Mouse (Mus musculus) hindbrain, embryonic 16.5 days (tissue): ENCODE data around the gene Lyrm7. TPM values are rescaled to one million over a fixed set of nuclear protein-coding genes. Genes with fewer than 3 reads are reported as not detected.

Experiments used
- ATAC-seq: fragments of 200-750 bp; cut with Nextera tagmentation; 2 replicates; pipeline ENCODE4 v1.8.0; 2017; ENCODE audit warnings: moderate TSS enrichment, moderate library complexity
- H3K27ac ChIP-seq: fragments of 300-500 bp; sonication (generic); 2 replicates; pipeline ENCODE4 v1.5.1; 2014; ENCODE audit warnings: low read depth, mild to moderate bottlenecking, control low read depth, low read length, moderate library complexity
- H3K27me3 ChIP-seq: fragments of 300-500 bp; sonication (generic); replicated peaks from 2 replicates; pipeline ENCODE4 v1.6.1; 2014; ENCODE audit warnings: low read length; ENCODE audit not compliant: control insufficient read depth, insufficient read depth
- H3K36me3 ChIP-seq: fragments of 300-500 bp; sonication (generic); 2 replicates; pipeline ENCODE4 v1.6.1; 2014; ENCODE audit warnings: mild to moderate bottlenecking, low read length, moderate library complexity, mixed read lengths; ENCODE audit not compliant: control insufficient read depth, insufficient read depth
- H3K4me1 ChIP-seq: fragments of 300-500 bp; sonication (generic); 2 replicates; pipeline ENCODE4 v1.6.1; 2014; ENCODE audit warnings: low read depth, low read length; ENCODE audit not compliant: control insufficient read depth, insufficient read depth
- H3K4me2 ChIP-seq: fragments of 300-500 bp; sonication (generic); 2 replicates; pipeline ENCODE4 v1.6.1; 2014; ENCODE audit warnings: mild to moderate bottlenecking, low read length, control low read depth, moderate library complexity
- H3K4me3 ChIP-seq: fragments of 300-500 bp; sonication (generic); 2 replicates; pipeline ENCODE4 v1.5.1; 2014; ENCODE audit warnings: mild to moderate bottlenecking, low read length, control low read depth, moderate library complexity
- H3K9ac ChIP-seq: fragments of 300-500 bp; sonication (generic); 2 replicates; pipeline ENCODE4 v1.6.1; 2014; ENCODE audit warnings: low read depth, mild to moderate bottlenecking, control low read depth, low read length, moderate library complexity
- H3K9me3 ChIP-seq: fragments of 300-500 bp; sonication (generic); 2 replicates; pipeline ENCODE4 v1.6.1; 2014; ENCODE audit warnings: mild to moderate bottlenecking, low read length, moderate library complexity; ENCODE audit not compliant: control insufficient read depth
- WGBS: fragments of 180-500 bp; shearing (Covaris S2); extraction: QIAGEN DNeasy Blood & Tissue Kit; methylation state at CpG from one replicate; pipeline ENCODE4 v1.1.7; 2014; 5-methylcytosine and 5-hydroxymethylcytosine counted together
- polyA plus RNA-seq: library from polyadenylated mRNA; unstranded; fragments of >200 nt; fragmentation: Nextera tagmentation; extraction: Ambion mirVana; gene quantifications from 2 replicates; pipeline ENCODE4 v1.2.1, GENCODE M21; 2015

Lyrm7 gene
- polyA plus RNA-seq, 1 experiment from 2014 or later: 10.6 TPM

DNA sequence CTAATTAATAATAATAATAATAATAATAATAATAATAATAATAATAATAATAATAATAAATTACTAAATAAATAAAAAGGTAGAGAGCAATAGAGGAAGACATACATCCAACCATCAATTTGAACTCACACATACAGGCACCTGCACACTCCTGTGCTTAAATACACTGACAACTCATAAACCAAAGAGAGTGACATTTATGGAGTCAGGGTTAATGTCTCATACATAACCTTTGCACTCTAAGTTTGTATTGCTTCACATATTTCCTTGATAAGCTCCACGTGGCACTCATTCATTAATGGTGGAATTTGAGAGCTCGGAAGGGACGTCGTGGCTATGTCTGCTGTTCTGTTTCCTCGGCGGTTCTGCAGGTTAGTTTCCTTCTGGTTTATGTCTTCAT, 58.1 kb downstream of the Lyrm7 start:
- H3K4me2 ChIP-seq: no peak overlapping the region
- 74% methylated on average over 6 of the region's 6 CpGs for WGBS
- H3K36me3 ChIP-seq: no peaks in the 10 kb centered on the region
- H3K4me1 ChIP-seq: no peaks in the 10 kb centered on the region
- no peak for ATAC-seq
- H3K9me3 ChIP-seq: no peaks in the 10 kb centered on the region
- H3K27ac ChIP-seq: no peak overlapping the region
- H3K4me3 ChIP-seq: no peak overlapping the region
- H3K27me3 ChIP-seq: no peaks in the 10 kb centered on the region
- H3K9ac ChIP-seq: no peak overlapping the region

GRCm38 (mm10) chr11:54801791-54802558, 58.7 kb downstream of the Lyrm7 start:
- Histone ChIP-seq H3K4me1 (no peaks in the 10 kb centered on the region), H3K4me2 (no peak overlapping the region), H3K9me3 (no peaks in the 10 kb centered on the region), H3K9ac (no peak overlapping the region), H3K27me3 (no peaks in the 10 kb centered on the region), H3K4me3 (no peak overlapping the region), H3K36me3 (no peaks in the 10 kb centered on the region), H3K27ac (no peak overlapping the region)
- ATAC-seq: no peak
- 80% methylated on average over 6 of the region's 6 CpGs for WGBS

GRCm38 (mm10) chr11:54796551-54796950, 64.2 kb downstream of the Lyrm7 start:
- H3K27ac ChIP-seq: no peak overlapping the region
- H3K4me2 ChIP-seq: no peak overlapping the region
- no peak overlapping the region for H3K9ac ChIP-seq
- H3K4me1 ChIP-seq: no peaks in the 10 kb centered on the region
- WGBS: 86% methylated on average over 11 of the region's 11 CpGs
- no peaks in the 10 kb centered on the region for H3K36me3 ChIP-seq
- H3K4me3 ChIP-seq: no peak overlapping the region
- no peaks in the 10 kb centered on the region for H3K9me3 ChIP-seq
- ATAC-seq: no peak
- no peaks in the 10 kb centered on the region for H3K27me3 ChIP-seq

- ATAC-seq: no peak
- WGBS: 86% methylated on average over 3 of the region's 3 CpGs
- no peak overlapping the region for H3K4me2 ChIP-seq
These were observed 66.0 kb downstream of the Lyrm7 start for GRCm38 (mm10) chr11:54794678-54795077.

DNA sequence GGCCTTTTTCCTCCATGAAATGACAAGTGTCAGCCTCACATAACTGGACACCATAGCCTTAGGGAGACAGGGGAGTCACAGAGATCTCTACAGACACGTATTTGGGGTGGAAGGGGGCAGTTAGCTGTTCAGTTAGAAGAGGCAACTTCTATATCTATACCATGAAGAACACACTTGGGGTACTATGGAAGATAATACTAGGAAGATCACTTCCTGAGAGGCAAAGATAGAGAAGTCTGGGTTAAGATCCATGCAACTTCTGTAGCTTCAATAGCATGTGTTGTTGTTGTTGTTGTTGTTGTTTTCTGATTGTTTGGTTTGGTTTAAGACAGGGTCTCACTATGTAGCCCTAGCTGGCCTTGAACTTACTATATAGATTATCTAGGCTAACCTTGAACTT, 67.5 kb downstream of the Lyrm7 start:
- H3K9me3 ChIP-seq: no peaks in the 10 kb centered on the region
- H3K4me3 ChIP-seq: no peak overlapping the region
- no peaks in the 10 kb centered on the region for H3K36me3 ChIP-seq
- no peak overlapping the region for H3K4me2 ChIP-seq
- 82% methylated on average over 1 of the region's 1 CpGs for WGBS
- H3K27ac ChIP-seq: no peak overlapping the region
- no peaks in the 10 kb centered on the region for H3K27me3 ChIP-seq
- H3K9ac ChIP-seq: no peak overlapping the region
- H3K4me1 ChIP-seq: no peaks in the 10 kb centered on the region
- ATAC-seq: no peak

More at GRCm38 (mm10) chr11:54794678-54795077, 66.0 kb downstream of the Lyrm7 start:
- Histone ChIP-seq H3K36me3 (no peaks in the 10 kb centered on the region), H3K9me3 (no peaks in the 10 kb centered on the region), H3K27me3 (no peaks in the 10 kb centered on the region), H3K27ac (no peak overlapping the region), H3K9ac (no peak overlapping the region), H3K4me1 (no peaks in the 10 kb centered on the region), H3K4me3 (no peak overlapping the region)

DNA sequence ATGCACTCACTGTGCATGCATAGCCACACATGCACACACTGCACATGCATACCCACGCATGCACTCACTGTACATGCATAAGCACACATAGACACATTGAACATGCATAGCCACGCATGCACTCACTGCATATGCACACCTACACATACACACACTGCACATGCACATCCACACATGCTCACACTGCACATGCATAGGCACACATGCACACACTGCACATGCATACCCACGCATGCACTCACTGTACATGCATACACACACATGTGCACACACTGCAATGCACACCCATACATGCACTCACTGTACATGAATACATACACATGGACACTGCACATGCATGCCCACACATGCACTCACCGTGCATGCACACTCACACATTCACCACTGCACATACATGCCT, 69.3 kb downstream of the Lyrm7 start:
- WGBS: 95% methylated on average over 4 of the region's 4 CpGs
- Histone ChIP-seq H3K4me2 (no peak overlapping the region), H3K9me3 (no peaks in the 10 kb centered on the region), H3K4me1 (peaks cover under 1% of the 10 kb centered on the region; the same call in 1 of the 2 replicates), H3K36me3 (no peaks in the 10 kb centered on the region), H3K27ac (no peak overlapping the region), H3K9ac (no peak overlapping the region), H3K27me3 (no peaks in the 10 kb centered on the region), H3K4me3 (no peak overlapping the region)
- ATAC-seq: no peak

GRCm38 (mm10) chr11:54787488-54788474, 72.9 kb downstream of the Lyrm7 start, which contains the start of gene Cdc42se2:
TSS of gene Cdc42se2 (minus strand) at chr11:54787675.
- no peaks in the 10 kb centered on the region for H3K36me3 ChIP-seq
- peak within 1 kb of the TSS; percentile 87 for H3K4me3 ChIP-seq
- WGBS: 4% methylated on average over 48 of the region's 56 CpGs
- peak within 1 kb of the TSS; percentile 98 for H3K27ac ChIP-seq
- peak within 1 kb of the TSS; percentile 98 for H3K9ac ChIP-seq
- peak; percentile 99 for ATAC-seq
- peak within 1 kb of the TSS; percentile 69 for H3K4me2 ChIP-seq
- no peaks in the 10 kb centered on the region for H3K27me3 ChIP-seq
- H3K4me1 ChIP-seq: peaks cover 11% of the 10 kb centered on the region
- no peaks in the 10 kb centered on the region for H3K9me3 ChIP-seq

DNA sequence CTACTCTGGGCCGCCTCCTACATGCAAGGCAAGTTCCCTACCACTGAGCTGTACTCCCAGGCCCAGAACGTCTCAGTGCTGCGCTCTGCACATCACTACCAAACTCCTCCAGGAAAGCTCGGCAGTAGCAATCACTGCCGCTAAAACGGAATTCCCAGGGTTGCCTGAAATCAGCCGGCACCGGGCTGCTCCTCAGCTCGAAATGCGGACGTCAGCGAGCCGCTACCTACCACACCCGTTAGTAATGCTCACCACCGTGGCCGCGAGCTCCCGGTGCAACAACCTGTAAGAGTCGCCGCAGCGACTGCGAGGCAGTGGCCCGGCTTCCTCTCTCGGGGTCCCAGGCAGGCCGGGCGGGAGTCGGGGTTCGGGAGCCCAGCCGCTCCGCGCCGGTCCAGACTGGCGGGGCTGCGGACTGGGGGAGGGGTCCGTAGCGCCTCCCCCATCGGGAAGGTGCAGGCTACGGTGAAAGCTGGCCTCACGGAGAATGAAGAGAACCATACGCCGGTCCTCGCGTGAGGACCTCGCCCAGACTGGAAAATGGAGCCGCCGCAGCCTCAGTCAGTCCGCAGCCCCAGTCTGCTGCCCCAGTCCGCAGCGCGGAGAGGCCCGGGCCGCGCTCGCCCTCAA, 73.7 kb downstream of the Lyrm7 start:
- no peaks in the 10 kb centered on the region for H3K36me3 ChIP-seq

More for the DNA sequence above, 73.7 kb downstream of the Lyrm7 start:
- ATAC-seq: peak; percentile 31
- H3K9me3 ChIP-seq: no peaks in the 10 kb centered on the region
- H3K4me3 ChIP-seq: peak overlapping the region; percentile 87
- H3K27me3 ChIP-seq: no peaks in the 10 kb centered on the region
- WGBS: under 1% methylated on average over 54 of the region's 54 CpGs
- H3K9ac ChIP-seq: peak overlapping the region; percentile 98
- peak overlapping the region; percentile 69 for H3K4me2 ChIP-seq
- H3K4me1 ChIP-seq: peaks cover 11% of the 10 kb centered on the region
- H3K27ac ChIP-seq: peak overlapping the region; percentile 98
